Mouse (Mus musculus) neural tube, embryonic 11.5 days (tissue): ENCODE results near the gene Gpam. TPM values are rescaled to one million over a fixed set of nuclear protein-coding genes. Genes with fewer than 3 reads are reported as not detected.

ENCODE experiments used
- ATAC-seq: fragments of 200-750 bp; cut with Nextera tagmentation; 2 replicates; pipeline ENCODE4 v1.8.0; 2017; ENCODE audit warnings: moderate number of reproducible peaks, mild to moderate bottlenecking, moderate TSS enrichment, moderate library complexity; ENCODE audit not compliant: insufficient read depth, low FRiP score, low TSS enrichment
- DNase-seq: peaks from one replicate; pipeline ENCODE4 v3.0.0-alpha.2; 2015; ENCODE audit warnings: low spot score
- H3K27ac ChIP-seq: fragments of 300-500 bp; sonication (generic); 2 replicates; pipeline ENCODE4 v1.5.1; 2014; ENCODE audit warnings: low read depth, mild to moderate bottlenecking, low read length
- H3K27me3 ChIP-seq: fragments of 300-500 bp; sonication (generic); 2 replicates; pipeline ENCODE4 v1.6.1; 2014; ENCODE audit warnings: mild to moderate bottlenecking, low read length, mixed read lengths; ENCODE audit not compliant: control insufficient read depth, insufficient read depth
- H3K36me3 ChIP-seq: fragments of 300-500 bp; sonication (generic); 2 replicates; pipeline ENCODE4 v1.6.1; 2014; ENCODE audit warnings: mild to moderate bottlenecking, low read length, moderate library complexity, mixed read lengths; ENCODE audit not compliant: control insufficient read depth, insufficient read depth
- H3K4me1 ChIP-seq: fragments of 300-500 bp; sonication (generic); 2 replicates; pipeline ENCODE4 v1.6.1; 2014; ENCODE audit warnings: low read length, mixed read lengths; ENCODE audit not compliant: control insufficient read depth, insufficient read depth
- H3K4me2 ChIP-seq: fragments of 300-500 bp; sonication (generic); 2 replicates; pipeline ENCODE4 v1.6.1; 2014; ENCODE audit warnings: low read depth, mild to moderate bottlenecking, moderate library complexity
- H3K4me3 ChIP-seq: fragments of 300-500 bp; sonication (generic); 2 replicates; pipeline ENCODE4 v1.5.1; 2014; ENCODE audit warnings: low read depth, low read length
- H3K9ac ChIP-seq: fragments of 300-500 bp; sonication (generic); 2 replicates; pipeline ENCODE4 v1.6.1; 2014; ENCODE audit warnings: mild to moderate bottlenecking, low read length
- H3K9me3 ChIP-seq: fragments of 300-500 bp; sonication (generic); 2 replicates; pipeline ENCODE4 v1.6.1; 2016; ENCODE audit warnings: low read length; ENCODE audit not compliant: control insufficient read depth
- WGBS: fragments of 180-500 bp; shearing (Covaris S2); extraction: QIAGEN DNeasy Blood & Tissue Kit; methylation state at CpG from one replicate; pipeline ENCODE4 v1.1.7; 2014; 5-methylcytosine and 5-hydroxymethylcytosine counted together
- polyA plus RNA-seq: library from polyadenylated mRNA; unstranded; fragments of >200 nt; fragmentation: Nextera tagmentation; extraction: Ambion mirVana; gene quantifications from 2 replicates; pipeline ENCODE4 v1.2.1, GENCODE M21; 2014

Gpam gene
- polyA plus RNA-seq, 1 experiment from 2014 or later = 20.4 TPM

GRCm38 (mm10) chr19:55095547-55095946, 31.5 kb downstream of the Gpam start:
- Histone ChIP-seq H3K36me3 (peaks cover 3% of the 10 kb centered on the region), H3K27me3 (no peaks in the 10 kb centered on the region), H3K9ac (no peak overlapping the region), H3K9me3 (no peaks in the 10 kb centered on the region), H3K4me3 (no peak overlapping the region), H3K4me1 (peaks cover 5% of the 10 kb centered on the region; the same call in 1 of the 2 replicates), H3K27ac (no peak overlapping the region), H3K4me2 (no peak overlapping the region)
- DNase-seq = no peak
- no peak for ATAC-seq
- WGBS = 89% methylated on average over 7 of the region's 7 CpGs

- Histone ChIP-seq H3K9ac (no peak overlapping the region), H3K27me3 (no peaks in the 10 kb centered on the region), H3K36me3 (peaks cover 4% of the 10 kb centered on the region), H3K4me3 (no peak overlapping the region), H3K4me1 (no peaks in the 10 kb centered on the region), H3K4me2 (no peak overlapping the region), H3K27ac (no peak overlapping the region), H3K9me3 (no peaks in the 10 kb centered on the region)
- WGBS = 92% methylated on average over 17 of the region's 17 CpGs
- ATAC-seq (no peak), DNase-seq (no peak)
Measured at GRCm38 (mm10) chr19:55091602-55092413, 35.2 kb downstream of the Gpam start.

- DNase-seq = no peak
- Histone ChIP-seq H3K9me3 (no peaks in the 10 kb centered on the region), H3K4me2 (no peak overlapping the region), H3K27me3 (no peaks in the 10 kb centered on the region), H3K36me3 (peaks cover 6% of the 10 kb centered on the region), H3K27ac (no peak overlapping the region), H3K9ac (no peak overlapping the region), H3K4me3 (no peak overlapping the region), H3K4me1 (no peaks in the 10 kb centered on the region)
- 91% methylated on average over 12 of the region's 12 CpGs for WGBS
- no peak for ATAC-seq
Measured at GRCm38 (mm10) chr19:55090885-55091284, 36.2 kb downstream of the Gpam start.

DNA sequence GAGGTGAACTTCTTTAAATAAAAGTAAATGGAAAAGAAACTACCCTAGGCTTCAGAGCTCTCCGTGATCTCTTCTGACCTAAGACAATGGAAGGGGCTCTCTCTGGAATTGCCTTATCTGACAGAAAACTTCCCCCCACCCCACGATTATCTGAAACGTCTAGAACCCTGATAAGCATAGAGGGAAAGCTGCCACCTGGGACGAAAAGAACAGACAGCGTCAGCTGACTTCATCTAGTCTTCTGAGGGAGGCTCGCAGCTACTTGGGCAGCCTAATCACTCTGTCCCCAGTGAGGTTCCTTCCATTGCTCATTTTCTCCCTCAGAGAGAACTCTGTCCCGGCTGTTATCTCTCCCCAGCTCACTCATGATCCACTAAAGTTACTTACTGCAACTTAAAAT, 36.9 kb downstream of the Gpam start:
- ATAC-seq (no peak), DNase-seq (no peak)
- Histone ChIP-seq H3K4me1 (no peaks in the 10 kb centered on the region), H3K27ac (no peak overlapping the region), H3K27me3 (no peaks in the 10 kb centered on the region), H3K9ac (no peak overlapping the region), H3K4me3 (no peak overlapping the region), H3K9me3 (no peaks in the 10 kb centered on the region), H3K4me2 (no peak overlapping the region), H3K36me3 (peaks cover 7% of the 10 kb centered on the region)
- WGBS = 88% methylated on average over 7 of the region's 7 CpGs

DNA sequence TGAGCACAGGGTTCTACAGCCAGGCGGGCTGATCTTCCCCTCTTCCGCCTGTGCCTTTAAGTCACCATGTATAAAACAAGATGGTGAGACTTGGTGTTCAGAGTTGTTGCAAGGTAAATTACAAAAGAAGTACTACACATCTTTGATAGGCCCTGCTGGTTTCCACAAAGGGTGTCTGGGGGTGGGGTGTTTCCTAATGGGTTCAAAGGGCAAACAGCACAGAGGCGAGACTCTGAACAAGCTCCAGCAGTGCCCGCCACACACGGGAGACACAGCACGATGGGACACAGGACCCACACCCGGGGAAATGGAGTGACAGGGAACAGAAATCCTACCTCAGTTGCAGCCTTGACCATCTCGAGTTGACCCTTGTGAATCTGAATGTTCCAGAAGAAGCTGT, 39.3 kb downstream of the Gpam start:
- H3K4me2 ChIP-seq = no peak overlapping the region
- no peak overlapping the region for H3K9ac ChIP-seq
- WGBS = 91% methylated on average over 8 of the region's 8 CpGs
- H3K4me3 ChIP-seq = no peak overlapping the region
- H3K27ac ChIP-seq = no peak overlapping the region
- no peak for DNase-seq
- no peaks in the 10 kb centered on the region for H3K4me1 ChIP-seq
- no peak for ATAC-seq
- peaks cover 4% of the 10 kb centered on the region for H3K36me3 ChIP-seq
- no peaks in the 10 kb centered on the region for H3K27me3 ChIP-seq
- H3K9me3 ChIP-seq = no peaks in the 10 kb centered on the region

DNA sequence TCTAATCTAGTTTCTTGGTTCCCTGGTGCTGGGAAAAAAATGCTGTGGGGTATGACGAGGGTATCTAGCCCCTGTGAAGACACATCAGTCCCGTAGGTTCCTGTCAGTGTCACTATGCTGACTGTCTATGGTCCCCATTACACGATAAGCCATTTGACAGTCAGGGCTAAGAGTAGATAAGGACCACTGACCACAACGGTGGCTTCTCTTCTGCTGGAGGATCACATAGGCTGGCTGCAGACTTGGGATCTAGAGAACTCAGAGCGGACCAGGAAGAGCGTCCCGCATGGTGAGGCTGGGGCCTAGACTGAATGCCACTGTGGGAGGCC, 41.2 kb downstream of the Gpam start:
- H3K9me3 ChIP-seq = no peaks in the 10 kb centered on the region
- H3K4me3 ChIP-seq = no peak overlapping the region
- no peak overlapping the region for H3K27ac ChIP-seq
- no peaks in the 10 kb centered on the region for H3K27me3 ChIP-seq
- H3K4me2 ChIP-seq = no peak overlapping the region
- H3K9ac ChIP-seq = no peak overlapping the region
- no peak for ATAC-seq
- no peaks in the 10 kb centered on the region for H3K4me1 ChIP-seq
- 91% methylated on average over 7 of the region's 7 CpGs for WGBS
- peaks cover 6% of the 10 kb centered on the region for H3K36me3 ChIP-seq
- DNase-seq = no peak

DNA sequence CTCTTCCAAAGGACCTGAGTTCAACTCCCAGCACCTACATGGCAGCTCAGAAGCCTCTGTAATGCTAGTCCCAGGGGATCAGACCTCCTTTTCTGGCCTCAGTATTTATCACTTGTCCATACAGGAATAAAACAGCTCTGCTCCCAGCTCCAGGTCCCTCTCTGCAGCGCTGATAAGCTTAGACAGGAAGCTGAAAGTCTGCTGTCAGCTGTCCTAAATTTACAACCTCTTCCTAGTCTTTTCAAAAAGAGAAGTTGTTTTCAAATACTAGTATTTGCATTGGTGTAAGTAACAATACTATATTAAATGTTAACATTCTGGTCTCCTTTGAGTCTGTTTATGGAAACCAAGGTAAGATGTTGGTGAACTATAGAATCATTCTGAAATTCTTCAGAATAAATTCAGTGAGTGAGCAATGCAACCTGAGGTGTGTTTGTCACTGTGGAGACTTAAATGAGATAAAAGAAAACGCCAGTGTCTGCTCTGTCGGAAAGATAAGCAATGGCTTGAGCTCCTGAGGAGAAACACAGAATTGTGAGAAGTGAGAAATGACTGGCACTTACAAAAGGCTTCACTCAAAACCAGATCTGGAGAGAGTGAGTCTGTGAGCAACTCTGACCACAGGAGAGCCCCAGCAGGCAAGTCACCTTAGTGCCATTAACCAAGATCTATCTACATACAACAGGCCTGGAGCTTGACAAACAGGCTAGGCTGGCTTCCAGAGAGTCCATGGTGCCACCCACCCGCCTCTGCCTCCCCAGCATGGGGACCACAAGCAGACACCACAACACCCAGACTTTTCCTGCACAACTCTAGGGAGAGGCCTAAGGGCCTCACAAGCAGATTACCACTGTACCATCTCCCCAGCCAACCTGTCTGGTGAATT, 41.8 kb downstream of the Gpam start:
- DNase-seq (no peak), ATAC-seq (no peak)
- no peaks in the 10 kb centered on the region for H3K9me3 ChIP-seq
- H3K4me3 ChIP-seq = no peak overlapping the region
- no peaks in the 10 kb centered on the region for H3K4me1 ChIP-seq
- no peak overlapping the region for H3K27ac ChIP-seq
- H3K9ac ChIP-seq = no peak overlapping the region
- no peaks in the 10 kb centered on the region for H3K27me3 ChIP-seq
- H3K4me2 ChIP-seq = no peak overlapping the region
- WGBS = 87% methylated on average over 4 of the region's 4 CpGs
- H3K36me3 ChIP-seq = peaks cover 6% of the 10 kb centered on the region

- WGBS = 75% methylated on average over 8 of the region's 8 CpGs
- Histone ChIP-seq H3K27me3 (no peaks in the 10 kb centered on the region), H3K27ac (no peak overlapping the region), H3K9me3 (no peaks in the 10 kb centered on the region), H3K4me3 (no peak overlapping the region), H3K9ac (no peak overlapping the region), H3K4me2 (no peak overlapping the region), H3K36me3 (peaks cover 13% of the 10 kb centered on the region), H3K4me1 (no peaks in the 10 kb centered on the region)
- ATAC-seq = no peak
- DNase-seq = no peak
Measured at GRCm38 (mm10) chr19:55076822-55077221, 50.2 kb downstream of the Gpam start.

DNA sequence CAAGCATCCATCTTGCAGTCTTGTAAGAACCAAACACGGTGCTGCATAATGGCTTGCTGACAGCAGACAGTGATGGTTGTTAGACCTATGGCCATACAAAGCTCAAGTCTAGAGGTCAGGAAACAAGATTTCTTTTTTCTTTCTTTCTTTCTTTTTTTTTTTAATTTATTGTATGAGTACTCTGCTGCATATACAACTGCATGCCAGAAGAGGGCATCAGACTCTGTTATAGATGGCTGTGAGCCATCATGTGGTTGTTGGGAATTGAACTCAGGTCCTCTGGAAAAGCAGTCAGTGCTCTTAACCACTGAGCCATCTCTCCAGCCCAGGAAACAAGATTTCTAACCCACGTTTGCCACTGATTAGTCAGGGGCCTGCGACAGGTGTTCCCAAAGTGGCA, 54.0 kb downstream of the Gpam start:
- WGBS = 85% methylated on average over 3 of the region's 3 CpGs
- no peak overlapping the region for H3K27ac ChIP-seq
- no peak overlapping the region for H3K4me2 ChIP-seq
- DNase-seq (no peak), ATAC-seq (no peak)
- no peak overlapping the region for H3K9ac ChIP-seq
- no peaks in the 10 kb centered on the region for H3K9me3 ChIP-seq
- no peaks in the 10 kb centered on the region for H3K4me1 ChIP-seq
- no peak overlapping the region for H3K4me3 ChIP-seq
- no peaks in the 10 kb centered on the region for H3K27me3 ChIP-seq
- peaks cover 5% of the 10 kb centered on the region for H3K36me3 ChIP-seq
